Mouse (Mus musculus) midbrain, postnatal 0 days (tissue): Measurements from ENCODE around the gene Nav3. TPM values are rescaled to one million over a fixed set of nuclear protein-coding genes. Genes with fewer than 3 reads are reported as not detected.
"Not testable (repeated sequence)": the region's sequence is repeated elsewhere in the genome, so short reads cannot be mapped to it uniquely, and the experiment has no call there.

ENCODE experiments used
- ATAC-seq: fragments of 200-750 bp; cut with Nextera tagmentation; 2 replicates; pipeline ENCODE4 v1.8.0; 2017; ENCODE audit warnings: moderate number of reproducible peaks, mild to moderate bottlenecking, moderate TSS enrichment, moderate library complexity; ENCODE audit not compliant: low FRiP score
- DNase-seq: peaks from one replicate; pipeline ENCODE4 v3.0.0-alpha.2; 2015; ENCODE audit warnings: low spot score
- H3K27ac ChIP-seq: fragments of 300-500 bp; sonication (generic); 2 replicates; pipeline ENCODE4 v1.5.1; 2014; ENCODE audit warnings: low read depth, mild to moderate bottlenecking, low read length, mixed read lengths
- H3K27me3 ChIP-seq: fragments of 300-500 bp; sonication (generic); 2 replicates; pipeline ENCODE4 v1.6.1; 2014; ENCODE audit warnings: low read length, control low read depth, mixed read lengths; ENCODE audit not compliant: insufficient read depth
- H3K36me3 ChIP-seq: fragments of 300-500 bp; sonication (generic); 2 replicates; pipeline ENCODE4 v1.6.1; 2014; ENCODE audit warnings: low read length, control low read depth, mixed read lengths; ENCODE audit not compliant: insufficient read depth
- H3K4me1 ChIP-seq: fragments of 300-500 bp; sonication (generic); 2 replicates; pipeline ENCODE4 v1.6.1; 2014; ENCODE audit warnings: mild to moderate bottlenecking, control low read depth, antibody characterized with exemption, low read length, mixed read lengths; ENCODE audit not compliant: insufficient read depth
- H3K4me2 ChIP-seq: fragments of 300-500 bp; sonication (generic); 2 replicates; pipeline ENCODE4 v1.6.1; 2014; ENCODE audit warnings: low read depth, mild to moderate bottlenecking, low read length, mixed read lengths; ENCODE audit not compliant: poor library complexity, severe bottlenecking
- H3K4me3 ChIP-seq: fragments of 300-500 bp; sonication (generic); 2 replicates; pipeline ENCODE4 v1.5.1; 2014; ENCODE audit warnings: low read depth, mild to moderate bottlenecking, low read length, moderate library complexity
- H3K9ac ChIP-seq: fragments of 300-500 bp; sonication (generic); replicated peaks from 2 replicates; pipeline ENCODE4 v1.6.1; 2014; ENCODE audit warnings: mild to moderate bottlenecking, low read length, moderate library complexity, mixed read lengths; ENCODE audit not compliant: poor library complexity, severe bottlenecking
- H3K9me3 ChIP-seq: fragments of 300-500 bp; sonication (generic); 2 replicates; pipeline ENCODE4 v1.6.1; 2016; ENCODE audit warnings: low read length, control low read depth
- CTCF ChIP-seq: IDR thresholded peaks from 2 replicates; pipeline ENCODE4 v1.5.1; 2016; ENCODE audit warnings: antibody characterized with exemption, mild to moderate bottlenecking
- WGBS: fragments of 180-500 bp; shearing (Covaris S2); extraction: QIAGEN DNeasy Blood & Tissue Kit; methylation state at CpG from one replicate; pipeline ENCODE4 v1.1.7; 2014; 5-methylcytosine and 5-hydroxymethylcytosine counted together
- polyA plus RNA-seq: library from polyadenylated mRNA; unstranded; fragments of >200 nt; fragmentation: Nextera tagmentation; extraction: Ambion mirVana; gene quantifications from 2 replicates; pipeline ENCODE4 v1.2.1, GENCODE M21; 2015
- total RNA-seq: library from RNA; depleted of rRNA; stranded (reverse); fragments of >200 nt; gene quantifications from 2 replicates; pipeline ENCODE4 v1.2.3, GENCODE M21; 2014

Nav3 gene
- total and polyA plus RNA-seq, 2 experiments from 2014 or later: 18.9 to 121 TPM

DNA sequence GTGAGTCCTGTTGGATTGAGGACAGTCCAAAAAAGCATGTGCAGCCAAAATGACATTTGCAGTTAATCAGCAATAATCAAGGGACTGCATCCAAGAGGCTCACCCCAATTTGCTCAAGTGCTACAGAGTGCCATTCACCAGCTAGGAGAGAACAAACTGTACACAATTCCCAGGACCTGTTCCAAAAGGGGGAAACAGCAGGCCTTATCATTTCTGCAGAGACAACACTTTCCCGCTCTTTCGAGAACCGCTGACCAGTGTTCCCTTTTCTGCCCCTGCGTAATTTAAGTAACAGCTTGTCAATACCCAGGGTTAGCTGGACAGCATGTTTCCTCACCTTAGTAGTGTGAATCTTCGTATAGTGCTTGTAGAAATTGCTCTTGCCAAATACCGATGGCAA, 55.4 kb downstream of the Nav3 start:
- Histone ChIP-seq H3K4me1 (no peaks in the 10 kb centered on the region), H3K27ac (no peak overlapping the region), H3K9ac (no peak overlapping the region), H3K4me2 (no peak overlapping the region), H3K27me3 (no peaks in the 10 kb centered on the region), H3K9me3 (no peaks in the 10 kb centered on the region), H3K36me3 (no peaks in the 10 kb centered on the region), H3K4me3 (no peak overlapping the region)
- DNase-seq (no peak), ATAC-seq (no peak)
- TF ChIP-seq CTCF: no peak
- 94% methylated on average over 6 of the region's 6 CpGs for WGBS

DNA sequence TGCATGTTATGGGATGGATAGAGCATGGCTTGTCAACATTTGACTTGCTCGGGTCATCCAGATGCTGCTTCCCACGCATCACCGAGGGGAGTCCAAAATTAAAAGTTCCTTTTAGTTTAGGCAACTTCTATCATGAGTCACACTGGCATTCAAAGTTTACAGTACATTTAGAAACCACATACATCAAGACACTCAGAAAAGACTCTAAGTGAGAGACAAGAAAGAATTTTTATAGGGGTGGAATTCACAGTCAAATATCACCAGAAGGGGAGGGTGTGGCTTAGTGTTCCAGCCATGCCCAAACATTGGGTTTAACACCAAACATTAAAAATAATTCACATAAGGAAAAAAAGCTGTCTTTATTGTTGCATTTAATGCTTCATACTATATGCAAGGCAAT, 57.4 kb downstream of the Nav3 start:
- Histone ChIP-seq H3K4me2 (no peak overlapping the region), H3K27ac (no peak overlapping the region), H3K27me3 (no peaks in the 10 kb centered on the region), H3K9me3 (no peaks in the 10 kb centered on the region), H3K4me3 (no peak overlapping the region), H3K4me1 (no peaks in the 10 kb centered on the region), H3K36me3 (no peaks in the 10 kb centered on the region), H3K9ac (no peak overlapping the region)
- TF ChIP-seq CTCF: no peak
- ATAC-seq (no peak), DNase-seq (no peak)
- 88% methylated on average over 3 of the region's 3 CpGs for WGBS

DNA sequence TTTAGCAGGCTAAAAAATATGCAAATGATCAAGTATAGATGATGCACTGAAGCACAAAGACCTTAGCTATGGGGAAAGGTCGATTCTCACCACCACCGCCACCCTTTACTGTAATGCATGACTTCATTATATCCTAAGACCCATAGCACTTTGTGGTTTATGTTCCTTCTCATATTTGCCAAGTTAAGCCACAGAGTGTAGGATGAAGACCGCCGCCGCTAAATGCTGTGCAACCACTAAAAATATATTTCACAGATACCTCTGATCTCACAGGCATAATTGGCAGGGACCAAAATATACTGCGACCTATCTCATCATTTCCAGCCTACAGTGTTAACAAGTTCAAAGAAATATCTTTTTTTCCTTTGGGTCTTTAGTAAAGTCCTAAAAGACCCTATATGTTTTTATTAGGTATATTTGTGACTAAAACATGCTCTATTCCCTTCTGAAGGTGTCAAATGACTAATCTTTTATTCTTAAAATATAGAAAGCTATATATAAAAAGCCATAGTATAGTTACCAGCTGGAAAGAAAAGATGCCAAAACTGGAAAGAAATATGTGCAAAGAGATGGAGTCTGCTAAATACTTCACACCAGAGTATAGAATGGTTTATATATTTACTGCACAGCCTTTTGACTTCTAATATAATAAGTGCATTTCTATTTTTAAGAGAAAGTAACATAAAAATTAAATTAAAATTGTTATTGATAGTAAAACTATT, 69.4 kb downstream of the Nav3 start:
- no peaks in the 10 kb centered on the region for H3K4me1 ChIP-seq
- ATAC-seq (no peak), DNase-seq (no peak)
- 95% methylated on average over 6 of the region's 6 CpGs for WGBS
- no peak overlapping the region for H3K4me3 ChIP-seq
- no peak overlapping the region for H3K9ac ChIP-seq
- H3K27ac ChIP-seq: no peak overlapping the region
- no peaks in the 10 kb centered on the region for H3K27me3 ChIP-seq
- H3K36me3 ChIP-seq: no peaks in the 10 kb centered on the region
- H3K9me3 ChIP-seq: no peaks in the 10 kb centered on the region
- H3K4me2 ChIP-seq: no peak overlapping the region
- no peak for TF ChIP-seq CTCF

DNA sequence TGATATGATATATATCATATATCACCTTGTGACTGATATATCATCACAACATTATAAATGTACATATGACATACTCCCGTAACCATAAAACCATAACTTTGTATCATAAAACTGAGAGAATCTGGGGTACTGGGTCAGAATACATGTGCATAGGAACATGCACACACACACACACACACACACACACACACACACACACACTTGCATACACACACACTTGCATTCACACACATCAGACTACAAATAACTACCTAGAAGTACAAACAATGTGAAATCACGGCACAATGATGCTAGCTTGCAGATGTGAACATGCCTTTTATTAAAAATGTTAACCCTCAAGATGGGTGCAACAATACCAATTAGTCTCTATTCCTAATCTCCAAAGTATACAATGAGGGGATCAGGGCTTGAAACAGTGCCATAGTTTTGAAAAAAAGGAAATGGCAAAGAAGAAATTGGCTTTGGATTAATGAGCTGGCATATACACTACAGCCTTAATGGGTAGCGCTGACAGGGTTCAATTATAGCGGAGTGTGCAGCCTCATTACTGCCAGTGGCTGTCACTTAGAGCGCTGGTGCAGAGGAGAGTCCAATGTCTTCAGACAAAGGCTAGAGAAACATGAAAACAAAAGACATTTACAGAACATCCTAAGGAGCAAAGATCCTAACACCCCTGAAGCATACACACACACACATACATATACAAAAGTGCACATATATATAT, 72.3 kb downstream of the Nav3 start:
- H3K9me3 ChIP-seq, H3K4me3 ChIP-seq, H3K4me1 ChIP-seq, H3K27me3 ChIP-seq, ATAC-seq, H3K27ac ChIP-seq, H3K4me2 ChIP-seq, H3K9ac ChIP-seq, H3K36me3 ChIP-seq: not testable (repeated sequence)
- DNase-seq: peak; percentile 21
- WGBS: 58% methylated on average over 5 of the region's 5 CpGs

DNA sequence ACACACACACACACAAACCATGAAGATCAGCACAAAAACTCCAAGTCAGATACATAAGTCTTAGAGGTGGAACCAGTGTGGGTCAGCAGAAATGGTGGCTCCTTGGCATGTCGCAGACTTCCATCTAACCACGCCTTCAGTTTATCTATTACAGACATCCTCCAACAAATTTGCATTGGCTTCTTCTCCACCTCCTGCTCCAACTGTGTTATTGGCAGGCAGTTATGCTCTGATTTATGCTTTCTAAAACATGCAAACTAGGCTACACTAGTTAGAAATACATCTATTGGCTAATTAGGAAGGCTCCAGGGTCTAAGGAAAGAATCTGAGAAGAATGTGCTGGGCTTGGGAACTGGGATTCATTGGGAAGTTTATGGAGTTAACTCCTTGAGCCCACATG, 75.2 kb downstream of the Nav3 start:
- TF ChIP-seq CTCF: no peak
- WGBS: 98% methylated on average over 2 of the region's 2 CpGs
- DNase-seq: no peak

DNA sequence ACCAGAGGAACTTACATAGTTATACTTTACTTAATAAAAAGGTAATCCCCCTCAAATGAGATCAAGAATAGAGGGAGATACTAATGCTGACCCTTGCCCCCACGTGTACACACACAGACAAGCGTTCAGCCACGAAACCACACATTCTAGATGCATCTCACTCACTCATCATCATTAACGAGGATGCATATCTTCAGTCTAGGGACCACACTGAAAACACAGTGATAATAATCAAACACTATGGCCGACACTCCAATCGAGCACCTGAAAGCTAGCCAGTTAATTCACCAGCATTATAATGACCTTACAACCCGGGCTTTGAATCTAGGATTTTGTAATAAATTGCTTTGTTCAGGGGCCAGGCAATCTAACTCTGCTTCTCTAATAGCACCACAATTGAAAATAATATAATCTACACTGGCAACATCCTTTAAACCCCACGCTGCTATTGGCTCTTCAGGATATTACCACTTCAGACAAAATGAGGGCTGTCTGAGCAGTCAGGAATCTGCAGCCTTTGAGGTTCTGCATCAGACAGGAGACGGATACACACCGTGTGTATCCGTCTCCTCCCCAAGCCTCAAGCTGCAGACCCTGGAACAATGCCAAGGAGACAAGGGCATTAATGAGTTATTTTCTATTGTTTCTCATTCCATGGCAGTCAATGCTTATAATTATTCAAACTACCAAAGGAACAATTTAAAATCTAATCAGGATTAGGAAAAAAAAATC, 83.1 kb downstream of the Nav3 start:
- peak overlapping the region; percentile 22; the same call in 1 of the 2 replicates for H3K4me2 ChIP-seq
- TF ChIP-seq CTCF: no peak
- H3K9me3 ChIP-seq: no peaks in the 10 kb centered on the region
- ATAC-seq: peak; percentile 54; the same call in 1 of the 2 replicates
- H3K27ac ChIP-seq: 0 out of 2 replicates have a peak overlapping the region, but pooled peaks have one; percentile 39
- WGBS: 31% methylated on average over 11 of the region's 11 CpGs
- no peaks in the 10 kb centered on the region for H3K36me3 ChIP-seq
- DNase-seq: peak; percentile 52
- no peaks in the 10 kb centered on the region for H3K27me3 ChIP-seq
- no peak overlapping the region; the same call in 1 of the 2 replicates for H3K9ac ChIP-seq
- no peaks in the 10 kb centered on the region; the same call in 1 of the 2 replicates for H3K4me1 ChIP-seq
- no peak overlapping the region for H3K4me3 ChIP-seq

More for the DNA sequence above, 75.2 kb downstream of the Nav3 start:
- ATAC-seq: no peak
- H3K4me2 ChIP-seq: no peak overlapping the region
- H3K27ac ChIP-seq: no peak overlapping the region
- no peaks in the 10 kb centered on the region for H3K27me3 ChIP-seq
- no peak overlapping the region for H3K4me3 ChIP-seq
- no peak overlapping the region for H3K9ac ChIP-seq
- H3K4me1 ChIP-seq: no peaks in the 10 kb centered on the region
- no peaks in the 10 kb centered on the region for H3K36me3 ChIP-seq
- no peaks in the 10 kb centered on the region for H3K9me3 ChIP-seq
